Mouse (Mus musculus): ENCODE data around the gene Ltc4s.

The Ltc4s gene

GRCm38 (mm10) chr11:50224671-50225530 lies 13.5 kb downstream of the Ltc4s start:
- in situ Hi-C loops (cut with MseI, MboI) = no loop called here

- in situ Hi-C loops (cut with MseI, MboI) = no loop called here
Observed at GRCm38 (mm10) chr11:50223783-50224662, 14.4 kb downstream of the Ltc4s start.

GRCm38 (mm10) chr11:50222559-50223276 lies 15.7 kb downstream of the Ltc4s start:
- in situ Hi-C loops (cut with MseI, MboI) = no loop called here

GRCm38 (mm10) chr11:50219833-50220232 lies 18.6 kb downstream of the Ltc4s start:
- in situ Hi-C loops (cut with MseI, MboI) = no loop called here

- in situ Hi-C loops (cut with MseI, MboI) = no loop called here
Observed at GRCm38 (mm10) chr11:50217811-50218210, 20.6 kb downstream of the Ltc4s start.

- in situ Hi-C loops (cut with MseI, MboI) = no loop called here
Observed at GRCm38 (mm10) chr11:50216724-50217366, 21.6 kb downstream of the Ltc4s start.

GRCm38 (mm10) chr11:50215633-50216032 lies 22.8 kb downstream of the Ltc4s start:
- in situ Hi-C loops (cut with MseI, MboI) = no loop called here

- in situ Hi-C loops (cut with MseI, MboI) = no loop called here
Observed at GRCm38 (mm10) chr11:50214631-50215030, 23.8 kb downstream of the Ltc4s start.

GRCm38 (mm10) chr11:50212848-50213758 lies 25.3 kb downstream of the Ltc4s start:
- in situ Hi-C loops (cut with MseI, MboI) = no loop called here

GRCm38 (mm10) chr11:50212060-50212739 lies 26.2 kb downstream of the Ltc4s start:
- in situ Hi-C loops (cut with MseI, MboI) = no loop called here

GRCm38 (mm10) chr11:50211322-50212059 lies 26.9 kb downstream of the Ltc4s start:
- in situ Hi-C loops (cut with MseI, MboI) = no loop called here

GRCm38 (mm10) chr11:50210505-50211151 lies 27.8 kb downstream of the Ltc4s start, which contains the start of the genes Sqstm1 and Mgat4b:
Gene Sqstm1 (minus strand): TSS chr11:50210827.
Gene Mgat4b (plus strand): TSS chr11:50210890.
- in situ Hi-C loops (cut with MseI, MboI) = no loop called here

- in situ Hi-C loops (cut with MseI, MboI) = no loop called here
Observed at GRCm38 (mm10) chr11:50210101-50210504, 28.3 kb downstream of the Ltc4s start.

GRCm38 (mm10) chr11:50208039-50208438 lies 30.4 kb downstream of the Ltc4s start:
- in situ Hi-C loops (cut with MseI, MboI) = no loop called here

- in situ Hi-C loops (cut with MseI, MboI) = no loop called here
Observed at GRCm38 (mm10) chr11:50207344-50207743, 31.1 kb downstream of the Ltc4s start.

- in situ Hi-C loops (cut with MseI, MboI) = no loop called here
Observed at GRCm38 (mm10) chr11:50206037-50206436, 32.4 kb downstream of the Ltc4s start.

- in situ Hi-C loops (cut with MseI, MboI) = no loop called here
Observed at GRCm38 (mm10) chr11:50205434-50205833, 33.0 kb downstream of the Ltc4s start.

GRCm38 (mm10) chr11:50203302-50203827 lies 35.1 kb downstream of the Ltc4s start:
- in situ Hi-C loops (cut with MseI, MboI) = no loop called here

All from mouse trophoblast stem cell (cell line).